Mouse (Mus musculus) midbrain, embryonic 16.5 days (tissue): ENCODE results near the gene Aldh16a1. TPM values are rescaled to one million over a fixed set of nuclear protein-coding genes. Genes with fewer than 3 reads are reported as not detected.

Experiments
- microRNA counts: library from miRNA; unstranded; fragments of <30 nt; microRNA quantifications from one replicate; lab custom pipeline; 2016
- microRNA-seq: library from miRNA; unstranded; fragments of <30 nt; microRNA quantifications from one replicate; pipeline ENCODE4, GENCODE M21; 2017
- polyA plus RNA-seq: library from polyadenylated mRNA; unstranded; fragments of >200 nt; fragmentation: Nextera tagmentation; extraction: Ambion mirVana; gene quantifications from 2 replicates; pipeline ENCODE4 v1.2.1, GENCODE M21; 2015

Gene Aldh16a1
- polyA plus RNA-seq, 1 experiment from 2014 or later = 13.7 TPM

MicroRNAs encoded within 50 kb of the gene (microRNA counts, 519-probe panel; counts per million panel counts)
- 2,597 counts per million, percentile 77 among the panel's probes with 10 or more counts for microRNA mmu-miR-150 (lab: Ali Mortazavi, UCI)

Small RNA genes within 50 kb of the gene (microRNA-seq; reads per million reads assigned to microRNA genes)
- gene Mir150 = 85.0 reads per million, percentile 52 among the genes with 10 or more reads in this experiment
- gene Mir5121 = 12.9 reads per million, percentile 33 among the genes with 10 or more reads in this experiment
- not detected for gene Mir7055

Other genes starting within 250 kb of the Aldh16a1 start
- gene Ap2a1, start 225.1 kb downstream of the Aldh16a1 start, polyA plus RNA-seq = 122 and 136 TPM in 2 replicates
- 0.10 and 0.25 TPM in 2 replicates for gene Tsks, start 211.4 kb downstream of the Aldh16a1 start, polyA plus RNA-seq
- gene Cpt1c, start 179.7 kb downstream of the Aldh16a1 start, polyA plus RNA-seq = 58.4 and 63.1 TPM in 2 replicates
- 671 and 697 TPM in 2 replicates for gene Prmt1, start 168.0 kb downstream of the Aldh16a1 start, polyA plus RNA-seq
- 52.3 and 53.6 TPM in 2 replicates for gene Irf3, start 156.9 kb downstream of the Aldh16a1 start, polyA plus RNA-seq
- gene Bcl2l12, start 155.9 kb downstream of the Aldh16a1 start, polyA plus RNA-seq = 7.0 and 8.3 TPM in 2 replicates
- gene Scaf1, start 138.2 kb downstream of the Aldh16a1 start, polyA plus RNA-seq = 42.4 and 47.8 TPM in 2 replicates
- 12.2 and 12.4 TPM in 2 replicates for gene Rras, start 136.6 kb downstream of the Aldh16a1 start, polyA plus RNA-seq
- gene Prr12, start 101.7 kb downstream of the Aldh16a1 start, polyA plus RNA-seq = 13.6 and 13.9 TPM in 2 replicates
- gene Nosip, start 92.2 kb downstream of the Aldh16a1 start, polyA plus RNA-seq = 64.1 and 67.7 TPM in 2 replicates
- gene Prrg2, start 91.9 kb downstream of the Aldh16a1 start, polyA plus RNA-seq = 12.5 and 13.6 TPM in 2 replicates
- gene Rcn3, start 62.4 kb downstream of the Aldh16a1 start, polyA plus RNA-seq = 43.5 and 47.8 TPM in 2 replicates
- 22.7 and 27.9 TPM in 2 replicates for gene Fcgrt, start 50.7 kb downstream of the Aldh16a1 start, polyA plus RNA-seq
- gene Rps11, start 30.1 kb downstream of the Aldh16a1 start, polyA plus RNA-seq = 657 and 700 TPM in 2 replicates
- 602 and 620 TPM in 2 replicates for gene Rpl13a, start 25.8 kb downstream of the Aldh16a1 start, polyA plus RNA-seq
- 0.41 TPM in 1 of 2 replicates, not detected in the other for gene Gm45713, start 18.4 kb downstream of the Aldh16a1 start, polyA plus RNA-seq
- 1.5 and 2.2 TPM in 2 replicates for gene Flt3l, start 18.2 kb downstream of the Aldh16a1 start, polyA plus RNA-seq
- gene Pih1d1, start 281 bp downstream of the Aldh16a1 start, polyA plus RNA-seq = 89.9 and 91.9 TPM in 2 replicates
- gene Slc17a7, start 9.4 kb upstream of the Aldh16a1 start, polyA plus RNA-seq = 0.55 and 1.1 TPM in 2 replicates
- gene Gfy, start 25.0 kb upstream of the Aldh16a1 start, polyA plus RNA-seq = not detected in 2 replicates
- 1.1 and 1.2 TPM in 2 replicates for gene Pth2, start 26.4 kb upstream of the Aldh16a1 start, polyA plus RNA-seq
- 0.45 and 0.53 TPM in 2 replicates for gene Ccdc155, start 50.3 kb upstream of the Aldh16a1 start, polyA plus RNA-seq
- 6.2 and 10.5 TPM in 2 replicates for gene Dkkl1, start 57.6 kb upstream of the Aldh16a1 start, polyA plus RNA-seq
- gene Tead2, start 61.2 kb upstream of the Aldh16a1 start, polyA plus RNA-seq = 30.5 and 39.5 TPM in 2 replicates
- gene Cd37, start 84.5 kb upstream of the Aldh16a1 start, polyA plus RNA-seq = 1.3 and 1.4 TPM in 2 replicates
- gene Slc6a16, start 86.5 kb upstream of the Aldh16a1 start, polyA plus RNA-seq = 0.93 and 1.2 TPM in 2 replicates
- not detected in 2 replicates for gene Slc6a21, start 122.9 kb upstream of the Aldh16a1 start, polyA plus RNA-seq
- 11.1 and 12.4 TPM in 2 replicates for gene Trpm4, start 179.2 kb upstream of the Aldh16a1 start, polyA plus RNA-seq
- gene Hrc, start 180.7 kb upstream of the Aldh16a1 start, polyA plus RNA-seq = 0.39 and 0.40 TPM in 2 replicates
- 28.5 and 29.2 TPM in 2 replicates for gene Ppfia3, start 212.4 kb upstream of the Aldh16a1 start, polyA plus RNA-seq
- gene Lin7b, start 216.0 kb upstream of the Aldh16a1 start, polyA plus RNA-seq = 27.0 and 39.9 TPM in 2 replicates
- 157 and 186 TPM in 2 replicates for gene Snrnp70, start 241.2 kb upstream of the Aldh16a1 start, polyA plus RNA-seq